ENCODE assay signal across 33 mouse cellular contexts in genomic region chr10:122671253-122671652, GRCm38 (mm10). TPM values are rescaled to one million over a fixed set of nuclear protein-coding genes. Genes with fewer than 3 reads are reported as not detected.
A peak's percentile ranks its signal among the peaks of the same experiment; 100 is the strongest.
DNase-seq lines count a peak whose midpoint lies in the region; ATAC-seq and TF ChIP-seq lines count a peak whose summit lies in the region.
"Had no signal": no experiment of that assay in that cellular context is flagged by ENCODE, and none has a peak within 500 bp of the region (broad histone marks: within the 10 kb centered on the region; RNA-seq: fewer than 3 reads in every experiment).

No protein-coding gene starts in this region.

- TF ChIP-seq CTCF in forebrain, postnatal 0 days (IDR thresholded peaks at IDR 0.05; ENCODE audit: low read depth): no peak
- TF ChIP-seq CTCF in hindbrain, postnatal 0 days (IDR thresholded peaks at IDR 0.05; ENCODE audit: low read depth): no peak

- H3K4me3 ChIP-seq in forebrain, embryonic 11.5 days (ENCODE audit: low read depth, low read length): no peak overlapping the region
- H3K4me3 ChIP-seq in forebrain, embryonic 10.5 days: no peak overlapping the region
- no peak overlapping the region for H3K4me3 ChIP-seq in embryonic facial prominence, embryonic 14.5 days (ENCODE audit: low read depth, low read length)
- H3K4me3 ChIP-seq in forebrain, postnatal 0 days (ENCODE audit: low read depth, low read length): no peak overlapping the region
- H3K4me3 ChIP-seq in hindbrain, postnatal 0 days (ENCODE audit: low read length): no peak overlapping the region
- H3K4me3 ChIP-seq: erythroblast, embryonic 14.5 days; heart, embryonic 10.5 days; heart, embryonic 15.5 days; hindbrain, embryonic 12.5 days; liver, embryonic 12.5 days; midbrain, embryonic 10.5 days; midbrain, embryonic 15.5 days; neural tube, embryonic 15.5 days had no signal

- H3K9ac ChIP-seq in forebrain, embryonic 11.5 days (ENCODE audit: low read length): no peak overlapping the region
- H3K9ac ChIP-seq in embryonic facial prominence, embryonic 14.5 days (ENCODE audit: low read depth, low read length): no peak overlapping the region
- no peak overlapping the region for H3K9ac ChIP-seq in forebrain, postnatal 0 days
- H3K9ac ChIP-seq in hindbrain, postnatal 0 days (replicated peaks; ENCODE audit: low read length): no peak overlapping the region
- H3K9ac ChIP-seq: heart, embryonic 15.5 days; hindbrain, embryonic 12.5 days; liver, embryonic 12.5 days; midbrain, embryonic 15.5 days; neural tube, embryonic 15.5 days had no signal

- ATAC-seq in forebrain, embryonic 11.5 days (replicated peaks; ENCODE audit: low FRiP score): 0 out of 2 replicates have a peak, but pooled peaks have one; percentile 36
- peak; percentile 44; the same call in 1 of the 2 replicates for ATAC-seq in embryonic facial prominence, embryonic 14.5 days (ENCODE audit: low read depth)
- ATAC-seq in forebrain, postnatal 0 days: peak; percentile 29; the same call in 1 of the 2 replicates
- ATAC-seq in hindbrain, postnatal 0 days: no peak
- ATAC-seq: intestine, embryonic 16.5 days; liver, embryonic 12.5 days; lung, postnatal 0 days; midbrain, embryonic 15.5 days had no signal

- WGBS in forebrain, embryonic 11.5 days: 77% methylated on average over 2 of the region's 2 CpGs
- WGBS in forebrain, embryonic 10.5 days: 65% methylated on average over 2 of the region's 2 CpGs
- WGBS in embryonic facial prominence, embryonic 14.5 days: 76% methylated on average over 2 of the region's 2 CpGs
- 67% methylated on average over 2 of the region's 2 CpGs for WGBS in forebrain, postnatal 0 days
- 85% methylated on average over 2 of the region's 2 CpGs for WGBS in hindbrain, postnatal 0 days

- DNase-seq in forebrain, embryonic 11.5 days (ENCODE audit: low spot score): no peak
- no peak for DNase-seq in forebrain, embryonic 10.5 days (ENCODE audit: extremely low spot score, low spot score)
- no peak for DNase-seq in embryonic facial prominence, embryonic 14.5 days (ENCODE audit: low spot score)
- no peak for DNase-seq in forebrain, postnatal 0 days
- no peak for DNase-seq in left cerebral cortex, adult 11 months (ENCODE audit: low spot score)
- DNase-seq in hindbrain, postnatal 0 days (ENCODE audit: low spot score): no peak
- no peak for DNase-seq in urinary bladder, adult 2 months (ENCODE audit: low spot score)
- DNase-seq: adrenal gland, adult 8-10 months; cerebellum, adult 8-10 months; cerebellum, postnatal 25 days; gastrocnemius, postnatal 25 days; heart, adult 11 months; kidney, adult 8-10 months; kidney, postnatal 4 days; layer of hippocampus, adult 9-11 months; lung, adult 18-20 months; right cerebral cortex, adult 18-20 months; right cerebral cortex, postnatal 4 days; thymus, adult 18-20 months; thymus, postnatal 25 days had no signal

- no peaks in the 10 kb centered on the region for H3K4me1 ChIP-seq in forebrain, embryonic 11.5 days (replicated peaks; ENCODE audit: control insufficient read depth, insufficient read depth, low read length)
- H3K4me1 ChIP-seq in forebrain, embryonic 10.5 days: 0 out of 2 replicates have a peak, but pooled peaks cover 8% of the 10 kb centered on the region
- 0 out of 2 replicates have a peak, but pooled peaks cover 3% of the 10 kb centered on the region for H3K4me1 ChIP-seq in embryonic facial prominence, embryonic 14.5 days (ENCODE audit: control insufficient read depth, insufficient read depth, low read length)
- H3K4me1 ChIP-seq in forebrain, postnatal 0 days (ENCODE audit: insufficient read depth): no peaks in the 10 kb centered on the region
- no peaks in the 10 kb centered on the region for H3K4me1 ChIP-seq in hindbrain, postnatal 0 days (ENCODE audit: insufficient read depth, low read length)
- H3K4me1 ChIP-seq: heart, embryonic 10.5 days; heart, embryonic 15.5 days; hindbrain, embryonic 12.5 days; liver, embryonic 12.5 days; midbrain, embryonic 10.5 days; midbrain, embryonic 15.5 days; neural tube, embryonic 15.5 days had no signal

- H3K36me3 ChIP-seq in forebrain, embryonic 11.5 days (ENCODE audit: control insufficient read depth, insufficient read depth, low read length): no peaks in the 10 kb centered on the region
- H3K36me3 ChIP-seq in forebrain, embryonic 10.5 days (replicated peaks): no peaks in the 10 kb centered on the region
- H3K36me3 ChIP-seq in embryonic facial prominence, embryonic 14.5 days (ENCODE audit: control insufficient read depth, insufficient read depth, low read length): no peaks in the 10 kb centered on the region
- H3K36me3 ChIP-seq in forebrain, postnatal 0 days (ENCODE audit: insufficient read depth): no peaks in the 10 kb centered on the region
- no peaks in the 10 kb centered on the region for H3K36me3 ChIP-seq in hindbrain, postnatal 0 days (ENCODE audit: insufficient read depth, low read length)
- H3K36me3 ChIP-seq: G1E; heart, embryonic 10.5 days; heart, embryonic 15.5 days; hindbrain, embryonic 12.5 days; liver, embryonic 12.5 days; midbrain, embryonic 10.5 days; midbrain, embryonic 15.5 days; neural tube, embryonic 15.5 days had no signal

- H3K4me2 ChIP-seq in forebrain, embryonic 11.5 days (ENCODE audit: low read depth, low read length, severe bottlenecking): no peak overlapping the region
- H3K4me2 ChIP-seq in embryonic facial prominence, embryonic 14.5 days (ENCODE audit: low read depth, low read length): no peak overlapping the region
- H3K4me2 ChIP-seq in forebrain, postnatal 0 days (ENCODE audit: low read depth): no peak overlapping the region
- H3K4me2 ChIP-seq in hindbrain, postnatal 0 days (ENCODE audit: low read depth, low read length): no peak overlapping the region
- H3K4me2 ChIP-seq: heart, embryonic 15.5 days; hindbrain, embryonic 12.5 days; liver, embryonic 12.5 days; midbrain, embryonic 15.5 days; neural tube, embryonic 15.5 days had no signal

- no peaks in the 10 kb centered on the region for H3K9me3 ChIP-seq in forebrain, embryonic 11.5 days (ENCODE audit: control insufficient read depth, low read length)
- H3K9me3 ChIP-seq in forebrain, embryonic 10.5 days: no peaks in the 10 kb centered on the region
- no peaks in the 10 kb centered on the region for H3K9me3 ChIP-seq in embryonic facial prominence, embryonic 14.5 days (ENCODE audit: control insufficient read depth, low read length)
- H3K9me3 ChIP-seq in forebrain, postnatal 0 days (ENCODE audit: low read length): no peaks in the 10 kb centered on the region
- no peaks in the 10 kb centered on the region for H3K9me3 ChIP-seq in hindbrain, postnatal 0 days (ENCODE audit: low read length)
- H3K9me3 ChIP-seq: heart, embryonic 10.5 days; heart, embryonic 15.5 days; hindbrain, embryonic 12.5 days; liver, embryonic 12.5 days; midbrain, embryonic 10.5 days; midbrain, embryonic 15.5 days; neural tube, embryonic 15.5 days had no signal

- no peaks in the 10 kb centered on the region for H3K27me3 ChIP-seq in forebrain, embryonic 11.5 days (ENCODE audit: control insufficient read depth, insufficient read depth, low read length)
- H3K27me3 ChIP-seq in forebrain, embryonic 10.5 days (ENCODE audit: poor library complexity, severe bottlenecking): 0 out of 2 replicates have a peak, but pooled peaks cover 1% of the 10 kb centered on the region
- no peaks in the 10 kb centered on the region for H3K27me3 ChIP-seq in embryonic facial prominence, embryonic 14.5 days (replicated peaks; ENCODE audit: control insufficient read depth, insufficient read depth, low read length)
- H3K27me3 ChIP-seq in forebrain, postnatal 0 days (ENCODE audit: insufficient read depth, low read length): no peaks in the 10 kb centered on the region
- no peaks in the 10 kb centered on the region for H3K27me3 ChIP-seq in hindbrain, postnatal 0 days (ENCODE audit: insufficient read depth, low read length)
- H3K27me3 ChIP-seq: heart, embryonic 15.5 days; hindbrain, embryonic 12.5 days; liver, embryonic 12.5 days; midbrain, embryonic 15.5 days; neural tube, embryonic 15.5 days had no signal

- H3K27ac ChIP-seq in forebrain, embryonic 11.5 days (ENCODE audit: low read depth, low read length): no peak overlapping the region
- H3K27ac ChIP-seq in forebrain, embryonic 10.5 days: no peak overlapping the region
- H3K27ac ChIP-seq in embryonic facial prominence, embryonic 14.5 days (replicated peaks; ENCODE audit: low read depth, low read length): no peak overlapping the region
- no peak overlapping the region for H3K27ac ChIP-seq in forebrain, postnatal 0 days (ENCODE audit: low read depth, low read length)
- H3K27ac ChIP-seq in hindbrain, postnatal 0 days: no peak overlapping the region
- H3K27ac ChIP-seq: heart, embryonic 10.5 days; heart, embryonic 15.5 days; hindbrain, embryonic 12.5 days; kidney, postnatal 0 days; liver, embryonic 12.5 days; midbrain, embryonic 10.5 days; midbrain, embryonic 15.5 days; neural tube, embryonic 15.5 days; stomach, postnatal 0 days had no signal

RNA-seq across cellular contexts. Expression of gene Ppm1h, which starts 7.3 kb away (rescaled TPM):
- 3.6 and 4.1 TPM in 2 replicates for polyA plus RNA-seq in forebrain, embryonic 11.5 days (2014; fragmentation: Nextera tagmentation; extraction: Ambion mirVana)
- polyA plus RNA-seq in forebrain, embryonic 10.5 days (2016; fragmentation: Nextera tagmentation; extraction: Ambion mirVana): 2.7 and 3.7 TPM in 2 replicates
- polyA plus RNA-seq in embryonic facial prominence, embryonic 14.5 days (2014; fragmentation: Nextera tagmentation; extraction: Ambion mirVana): 5.1 and 5.2 TPM in 2 replicates
- total RNA-seq in forebrain, postnatal 0 days (2014; rRNA removed): 28.9 and 31.7 TPM in 2 replicates
- polyA plus RNA-seq in forebrain, postnatal 0 days (2015; fragmentation: Nextera tagmentation; extraction: Ambion mirVana): 21.0 and 31.1 TPM in 2 replicates
- total RNA-seq in hindbrain, postnatal 0 days (2014; rRNA removed): 50.6 and 60.2 TPM in 2 replicates
- 50.3 and 54.9 TPM in 2 replicates for polyA plus RNA-seq in hindbrain, postnatal 0 days (2015; fragmentation: Nextera tagmentation; extraction: Ambion mirVana)
- 20.9 and 23.1 TPM in 2 replicates for polyA plus RNA-seq in urinary bladder, adult 2 months (2012; rRNA removed)
- polyA plus RNA-seq: erythroblast, embryonic 14.5 days; G1E had no signal
